Mouse (Mus musculus) c-Kit-positive CD71-positive TER-119-negative erythroid progenitor cells, embryonic 14.5 days (primary cell): ENCODE results near the gene Rnf146.
"Not testable (repeated sequence)": the region's sequence is repeated elsewhere in the genome, so short reads cannot be mapped to it uniquely, and the experiment has no call there.

Experiments used
- DNase-seq: peaks from one replicate; pipeline ENCODE4 v3.0.0-alpha.2; 2013; ENCODE audit warnings: low read depth

The Rnf146 gene

GRCm38 (mm10) chr10:29362197-29362900 is at the start of gene Rnf146:
TSS of gene Rnf146 (minus strand) at chr10:29362442.
- no peak for DNase-seq

- DNase-seq: no peak
These were observed 40.5 kb upstream of the Rnf146 start for GRCm38 (mm10) chr10:29402656-29403268.

GRCm38 (mm10) chr10:29394890-29395289 is 32.6 kb upstream of the Rnf146 start:
- DNase-seq: not testable (repeated sequence)

GRCm38 (mm10) chr10:29381558-29381957 is 19.3 kb upstream of the Rnf146 start:
- no peak for DNase-seq

GRCm38 (mm10) chr10:29374065-29374464 is 11.8 kb upstream of the Rnf146 start:
- DNase-seq: no peak

- peak; percentile 52 for DNase-seq
These were observed 612 bp downstream of the Rnf146 start for GRCm38 (mm10) chr10:29361464-29362196.

GRCm38 (mm10) chr10:29361095-29361463 is 1.2 kb downstream of the Rnf146 start:
- DNase-seq: peak; percentile 19

- DNase-seq: no peak
These were observed 8.1 kb downstream of the Rnf146 start for GRCm38 (mm10) chr10:29354183-29354582.

GRCm38 (mm10) chr10:29352575-29352974 is 9.7 kb downstream of the Rnf146 start:
- DNase-seq: no peak

GRCm38 (mm10) chr10:29351420-29351819 is 10.8 kb downstream of the Rnf146 start:
- no peak for DNase-seq

GRCm38 (mm10) chr10:29346638-29347037 is 15.6 kb downstream of the Rnf146 start:
- DNase-seq: no peak

GRCm38 (mm10) chr10:29344232-29344631 is 18.0 kb downstream of the Rnf146 start:
- DNase-seq: no peak

GRCm38 (mm10) chr10:29338355-29339056 is 23.7 kb downstream of the Rnf146 start:
- peak; percentile 79 for DNase-seq

GRCm38 (mm10) chr10:29333836-29334235 is 28.4 kb downstream of the Rnf146 start:
- DNase-seq: no peak

- no peak for DNase-seq
These were observed 37.4 kb downstream of the Rnf146 start for GRCm38 (mm10) chr10:29324817-29325216.

- DNase-seq: peak; percentile 23
These were observed 48.3 kb downstream of the Rnf146 start for GRCm38 (mm10) chr10:29313905-29314304.

GRCm38 (mm10) chr10:29313064-29313638 is 49.1 kb downstream of the Rnf146 start, which contains the start of gene Echdc1:
TSS of gene Echdc1 (plus strand) at chr10:29313166.
- peak; percentile 72 for DNase-seq

GRCm38 (mm10) chr10:29311480-29312219 is 50.6 kb downstream of the Rnf146 start:
- DNase-seq: no peak

GRCm38 (mm10) chr10:29302230-29302629 is 60.0 kb downstream of the Rnf146 start:
- DNase-seq: no peak
